In the genomic region with DNA sequence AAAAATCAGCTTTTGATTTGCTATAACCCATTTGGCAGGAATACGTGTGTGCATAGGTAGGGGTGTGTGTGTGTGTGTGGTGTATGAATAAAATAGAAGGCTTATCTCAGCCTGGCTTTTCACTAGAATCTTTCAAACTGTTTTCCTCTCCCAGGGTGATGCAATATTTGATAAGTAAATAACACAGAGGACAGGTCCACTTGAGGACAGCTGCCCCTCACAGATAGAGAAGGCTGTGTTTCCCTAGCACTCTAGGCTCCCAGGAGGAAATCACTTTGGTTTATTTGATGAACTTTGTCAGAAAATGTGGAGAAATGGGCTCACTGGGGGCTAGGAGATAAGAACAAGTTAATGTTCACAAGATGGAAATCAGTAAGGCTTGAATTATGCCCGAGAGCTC, we compare ENCODE assay signal across 24 mouse cellular contexts. TPM values are rescaled to one million over a fixed set of nuclear protein-coding genes. Genes with fewer than 3 reads are reported as not detected.
DNase-seq lines count a peak whose midpoint lies in the region; ATAC-seq and TF ChIP-seq lines count a peak whose summit lies in the region.
"Had no signal": no experiment of that assay in that cellular context is flagged by ENCODE, and none has a peak within 500 bp of the region (broad histone marks: within the 10 kb centered on the region; RNA-seq: fewer than 3 reads in every experiment).

No protein-coding gene starts in this region.

- no peak for TF ChIP-seq POLR2A in cerebellum, adult 2 months (IDR thresholded peaks at IDR 0.05; ENCODE audit: borderline replicate concordance, insufficient read depth, low read length)

- H3K4me2 ChIP-seq in intestine, embryonic 15.5 days (replicated peaks), result no peak overlapping the region
- no peak overlapping the region for H3K4me2 ChIP-seq in liver, embryonic 15.5 days
- no peak overlapping the region for H3K4me2 ChIP-seq in stomach, embryonic 14.5 days (replicated peaks; ENCODE audit: low read depth, low read length)
- H3K4me2 ChIP-seq in forebrain, embryonic 15.5 days (replicated peaks), result no peak overlapping the region
- H3K4me2 ChIP-seq: embryonic facial prominence, embryonic 12.5 days; forebrain, embryonic 13.5 days; hindbrain, embryonic 14.5 days; limb, embryonic 15.5 days; midbrain, embryonic 12.5 days; neural tube, embryonic 12.5 days had no signal

- TF ChIP-seq CTCF in cerebellum, adult 2 months (IDR thresholded peaks at IDR 0.05; ENCODE audit: borderline replicate concordance, insufficient read depth, low read depth, low read length), result no peak

- H3K27ac ChIP-seq in intestine, embryonic 15.5 days, result peak overlapping the region; percentile 33
- H3K27ac ChIP-seq in liver, embryonic 15.5 days (replicated peaks), result peak overlapping the region; percentile 41; the same call in 1 of the 2 replicates
- peak overlapping the region; percentile 27; the same call in 1 of the 2 replicates for H3K27ac ChIP-seq in stomach, embryonic 14.5 days (ENCODE audit: low read length)
- no peak overlapping the region for H3K27ac ChIP-seq in forebrain, embryonic 15.5 days (replicated peaks)
- no peak overlapping the region for H3K27ac ChIP-seq in cerebellum, adult 2 months (ENCODE audit: insufficient read depth, low read length)
- H3K27ac ChIP-seq: embryonic facial prominence, embryonic 12.5 days; forebrain, embryonic 13.5 days; hindbrain, embryonic 14.5 days; layer of hippocampus, adult 2 months; limb, embryonic 15.5 days; midbrain, embryonic 12.5 days; neural tube, embryonic 12.5 days had no signal

- no peaks in the 10 kb centered on the region for H3K27me3 ChIP-seq in intestine, embryonic 15.5 days (replicated peaks)
- no peaks in the 10 kb centered on the region for H3K27me3 ChIP-seq in liver, embryonic 15.5 days
- no peaks in the 10 kb centered on the region for H3K27me3 ChIP-seq in stomach, embryonic 14.5 days (ENCODE audit: control insufficient read depth, insufficient read depth, low read length)
- H3K27me3 ChIP-seq in forebrain, embryonic 15.5 days, result no peaks in the 10 kb centered on the region
- no peaks in the 10 kb centered on the region for H3K27me3 ChIP-seq in cerebellum, adult 2 months (ENCODE audit: control insufficient read depth, insufficient read depth, low read length)
- H3K27me3 ChIP-seq: embryonic facial prominence, embryonic 12.5 days; forebrain, embryonic 13.5 days; limb, embryonic 15.5 days; midbrain, embryonic 12.5 days; neural tube, embryonic 12.5 days had no signal

- 63% methylated on average over 2 of the region's 2 CpGs for WGBS in intestine, embryonic 15.5 days
- 15% methylated on average over 2 of the region's 2 CpGs for WGBS in liver, embryonic 15.5 days (ENCODE audit: insufficient replicate concordance)
- WGBS in stomach, embryonic 14.5 days, result 53% methylated on average over 2 of the region's 2 CpGs
- WGBS in forebrain, embryonic 15.5 days, result 66% methylated on average over 2 of the region's 2 CpGs
- WGBS in cerebellum, adult 2 months, result 87% methylated on average over 2 of the region's 2 CpGs

- H3K4me1 ChIP-seq in intestine, embryonic 15.5 days (replicated peaks), result 0 out of 2 replicates have a peak, but pooled peaks cover 2% of the 10 kb centered on the region
- H3K4me1 ChIP-seq in liver, embryonic 15.5 days (replicated peaks), result no peaks in the 10 kb centered on the region; the same call in 1 of the 2 replicates
- H3K4me1 ChIP-seq in stomach, embryonic 14.5 days (ENCODE audit: control insufficient read depth, insufficient read depth, low read length), result no peaks in the 10 kb centered on the region
- H3K4me1 ChIP-seq in forebrain, embryonic 15.5 days, result no peaks in the 10 kb centered on the region
- H3K4me1 ChIP-seq in cerebellum, adult 2 months (ENCODE audit: control insufficient read depth, insufficient read depth, low read length), result no peaks in the 10 kb centered on the region
- H3K4me1 ChIP-seq: embryonic facial prominence, embryonic 12.5 days; forebrain, embryonic 13.5 days; limb, embryonic 15.5 days; midbrain, embryonic 12.5 days; neural tube, embryonic 12.5 days had no signal

- no peak overlapping the region for H3K4me3 ChIP-seq in intestine, embryonic 15.5 days (replicated peaks)
- H3K4me3 ChIP-seq in liver, embryonic 15.5 days (replicated peaks), result no peak overlapping the region
- H3K4me3 ChIP-seq in stomach, embryonic 14.5 days (ENCODE audit: low read depth, low read length), result no peak overlapping the region
- no peak overlapping the region for H3K4me3 ChIP-seq in forebrain, embryonic 15.5 days
- H3K4me3 ChIP-seq in cerebellum, adult 2 months (replicated peaks; ENCODE audit: insufficient read depth, low read depth, low read length), result no peak overlapping the region
- H3K4me3 ChIP-seq: embryonic facial prominence, embryonic 12.5 days; erythroblast, embryonic 14.5 days; forebrain, embryonic 13.5 days; layer of hippocampus, adult 2 months; limb, embryonic 15.5 days; midbrain, embryonic 12.5 days; neural tube, embryonic 12.5 days had no signal

- DNase-seq in 416B (ENCODE audit: low read depth), result peak; percentile 69
- DNase-seq in kidney, postnatal 4 days, result no peak
- no peak for DNase-seq in cerebellum, adult 2 months
- DNase-seq: adrenal gland, adult 8-10 months; cerebellum, postnatal 10 days; gastrocnemius, postnatal 14 days; heart, adult 18-20 months; heart, postnatal 36 days; kidney, adult 11 months; kidney, postnatal 10 days; layer of hippocampus, postnatal 36 days; right cerebral cortex, postnatal 14 days had no signal

- H3K9ac ChIP-seq in intestine, embryonic 15.5 days, result no peak overlapping the region
- H3K9ac ChIP-seq in liver, embryonic 15.5 days, result no peak overlapping the region
- H3K9ac ChIP-seq in stomach, embryonic 14.5 days (replicated peaks; ENCODE audit: low read depth, low read length), result no peak overlapping the region
- no peak overlapping the region for H3K9ac ChIP-seq in forebrain, embryonic 15.5 days (replicated peaks)
- H3K9ac ChIP-seq: embryonic facial prominence, embryonic 12.5 days; forebrain, embryonic 13.5 days; hindbrain, embryonic 14.5 days; limb, embryonic 15.5 days; midbrain, embryonic 12.5 days; neural tube, embryonic 12.5 days had no signal

- H3K9me3 ChIP-seq in intestine, embryonic 15.5 days, result no peaks in the 10 kb centered on the region
- no peaks in the 10 kb centered on the region for H3K9me3 ChIP-seq in liver, embryonic 15.5 days (replicated peaks)
- no peaks in the 10 kb centered on the region for H3K9me3 ChIP-seq in stomach, embryonic 14.5 days (ENCODE audit: control insufficient read depth, low read depth, low read length)
- no peaks in the 10 kb centered on the region for H3K9me3 ChIP-seq in forebrain, embryonic 15.5 days
- H3K9me3 ChIP-seq: embryonic facial prominence, embryonic 12.5 days; forebrain, embryonic 13.5 days; limb, embryonic 15.5 days; midbrain, embryonic 12.5 days; neural tube, embryonic 12.5 days had no signal

- no peaks in the 10 kb centered on the region for H3K36me3 ChIP-seq in intestine, embryonic 15.5 days
- H3K36me3 ChIP-seq in liver, embryonic 15.5 days (replicated peaks), result no peaks in the 10 kb centered on the region
- no peaks in the 10 kb centered on the region for H3K36me3 ChIP-seq in stomach, embryonic 14.5 days (ENCODE audit: control insufficient read depth, insufficient read depth, low read length)
- H3K36me3 ChIP-seq in forebrain, embryonic 15.5 days, result no peaks in the 10 kb centered on the region
- H3K36me3 ChIP-seq: embryonic facial prominence, embryonic 12.5 days; limb, embryonic 15.5 days; midbrain, embryonic 12.5 days; neural tube, embryonic 12.5 days had no signal

- peak; percentile 95 for ATAC-seq in intestine, embryonic 15.5 days
- peak; percentile 80 for ATAC-seq in liver, embryonic 15.5 days (ENCODE audit: insufficient read depth)
- peak; percentile 56; the same call in 1 of the 2 replicates for ATAC-seq in stomach, embryonic 14.5 days (ENCODE audit: insufficient number of reproducible peaks, insufficient read depth, low FRiP score, low read depth)
- no peak for ATAC-seq in forebrain, embryonic 15.5 days (replicated peaks)
- ATAC-seq: forebrain, embryonic 13.5 days had no signal

RNA-seq across cellular contexts. Expression of a gene that starts 35.0 kb away (rescaled TPM):
- polyA plus RNA-seq in intestine, embryonic 15.5 days (2015; fragmentation: Nextera tagmentation; extraction: Ambion mirVana), result 6.9 and 8.5 TPM in 2 replicates
- 12.2 and 14.3 TPM in 2 replicates for polyA plus RNA-seq in liver, embryonic 15.5 days (2015; fragmentation: Nextera tagmentation; extraction: Ambion mirVana)
- 2.7 and 4.1 TPM in 2 replicates for polyA plus RNA-seq in stomach, embryonic 14.5 days (2014; fragmentation: Nextera tagmentation; extraction: Ambion mirVana)
- 2.2 and 2.6 TPM in 2 replicates for polyA plus RNA-seq in forebrain, embryonic 15.5 days (2015; fragmentation: Nextera tagmentation; extraction: Ambion mirVana)
- polyA plus RNA-seq in cerebellum, adult 2 months (2012; rRNA removed), result 1.3 and 1.8 TPM in 2 replicates
- polyA plus RNA-seq: erythroblast, embryonic 14.5 days had no signal

Comparison
In these comparisons a context has a peak if more than half of its experiments do, and no peak if none do; other contexts are left out.
1. H3K27ac ChIP-seq: peak in intestine, embryonic 15.5 days (single experiment), liver, embryonic 15.5 days (single experiment) and stomach, embryonic 14.5 days (single experiment); none in forebrain, embryonic 15.5 days (single experiment) and cerebellum, adult 2 months (single experiment).